Mouse (Mus musculus) frontal cortex, adult 2 months (tissue): ENCODE data around the gene Slc44a2. TPM values are rescaled to one million over a fixed set of nuclear protein-coding genes. Genes with fewer than 3 reads are reported as not detected.
"Not testable (repeated sequence)": the region's sequence is repeated elsewhere in the genome, so short reads cannot be mapped to it uniquely, and the experiment has no call there.

Source experiments
- DNase-seq, 2 experiments: peaks; one replicate each; pipeline ENCODE4 v3.0.0; 2022; ENCODE audit warnings: low spot score in 1 of 2; ENCODE audit errors: extremely low spot score in 1 of 2
- polyA plus RNA-seq: library from polyadenylated mRNA; depleted of rRNA; stranded (reverse); fragments of >200 nt; gene quantifications from 2 replicates; pipeline ENCODE4 v1.2.3, GENCODE M21; 2012

The Slc44a2 gene
- polyA plus RNA-seq, 1 experiment: 66.5 TPM

GRCm38 (mm10) chr9:21292271-21292670 lies 28.2 kb upstream of the Slc44a2 start:
- no peak for DNase-seq

- DNase-seq: no peak
Observed at GRCm38 (mm10) chr9:21299014-21299413, 21.5 kb upstream of the Slc44a2 start.

- DNase-seq: no peak
Observed at GRCm38 (mm10) chr9:21305065-21305464, 15.4 kb upstream of the Slc44a2 start.

- DNase-seq: no peak
Observed at GRCm38 (mm10) chr9:21309150-21309741, 11.3 kb upstream of the Slc44a2 start.

- no peak for DNase-seq
Observed at GRCm38 (mm10) chr9:21311695-21312094, 8.8 kb upstream of the Slc44a2 start.

GRCm38 (mm10) chr9:21312134-21312533 lies 8.4 kb upstream of the Slc44a2 start, which contains the start of gene Ap1m2:
TSS of gene Ap1m2 (minus strand) at chr9:21312337.
- no peak for DNase-seq

- peak in 1 of 2 experiments; percentile 87 for DNase-seq
Observed at GRCm38 (mm10) chr9:21313394-21313793, 7.1 kb upstream of the Slc44a2 start.

GRCm38 (mm10) chr9:21314367-21315140 lies 5.9 kb upstream of the Slc44a2 start:
- DNase-seq: no peak

- no peak for DNase-seq
Observed at GRCm38 (mm10) chr9:21315421-21315820, 5.1 kb upstream of the Slc44a2 start.

- DNase-seq: no peak
Observed at GRCm38 (mm10) chr9:21316696-21317095, 3.8 kb upstream of the Slc44a2 start.

GRCm38 (mm10) chr9:21318792-21319191 lies 1.7 kb upstream of the Slc44a2 start:
- DNase-seq: no peak

GRCm38 (mm10) chr9:21319503-21319902 lies 995 bp upstream of the Slc44a2 start:
- DNase-seq: no peak

GRCm38 (mm10) chr9:21320280-21320618 lies 249 bp upstream of the Slc44a2 start:
- no peak for DNase-seq

GRCm38 (mm10) chr9:21321513-21321835 lies 976 bp downstream of the Slc44a2 start:
- DNase-seq: peak; percentile 13 to 20

- DNase-seq: peak in 1 of 2 experiments; percentile 36
Observed at GRCm38 (mm10) chr9:21322211-21322916, 1.9 kb downstream of the Slc44a2 start.

- not testable (repeated sequence) for DNase-seq
Observed at GRCm38 (mm10) chr9:21322917-21323297, 2.4 kb downstream of the Slc44a2 start.

- DNase-seq: no peak
Observed at GRCm38 (mm10) chr9:21324269-21324668, 3.8 kb downstream of the Slc44a2 start.

GRCm38 (mm10) chr9:21327569-21327968 lies 7.1 kb downstream of the Slc44a2 start:
- no peak for DNase-seq

- no peak for DNase-seq
Observed at GRCm38 (mm10) chr9:21328041-21328440, 7.5 kb downstream of the Slc44a2 start.

- DNase-seq: no peak
Observed at GRCm38 (mm10) chr9:21329041-21329440, 8.5 kb downstream of the Slc44a2 start.

- DNase-seq: no peak
Observed at GRCm38 (mm10) chr9:21329699-21330289, 9.3 kb downstream of the Slc44a2 start.
